Mouse (Mus musculus): Measurements from ENCODE around the gene Arhgap33.

DNA sequence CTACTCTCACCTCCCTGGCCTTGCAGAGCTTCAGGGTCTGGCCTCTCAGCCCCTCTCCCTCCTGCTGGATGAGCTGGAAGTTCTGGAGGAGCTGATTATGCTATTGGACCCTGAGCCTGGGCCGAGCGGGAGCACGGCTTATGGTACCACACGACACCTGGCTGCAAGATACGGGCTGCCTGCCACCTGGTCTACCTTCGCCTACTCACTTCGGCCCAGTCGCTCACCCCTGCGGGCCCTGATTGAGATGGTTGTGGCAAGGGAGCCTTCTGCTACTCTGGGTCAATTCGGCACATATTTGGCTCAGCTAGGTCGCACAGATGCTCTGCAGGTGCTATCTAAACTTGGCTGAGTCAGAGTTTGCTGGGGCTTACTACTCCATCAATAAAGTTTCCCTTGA is 32.7 kb upstream of the Arhgap33 start:
- TF ChIP-seq CTCF (IDR thresholded peaks at IDR 0.05; ENCODE audit: low read depth) (no peak), EP300 (optimal IDR thresholded peaks at IDR 0.05) (no peak)
